Mouse (Mus musculus) testis, postnatal 10 days (tissue): Measurements from ENCODE around the gene Adat3.

Source experiments
- DNase-seq: peaks from one replicate; pipeline ENCODE4 v3.0.0; 2021; ENCODE audit warnings: low spot score

Adat3 gene

GRCm38 (mm10) chr10:80602698-80603325 is at the start of gene Adat3, which contains the start of gene Scamp4:
Adat3 (plus strand) TSS chr10:80602880.
Scamp4 (plus strand) TSS chr10:80602872.
- peak; percentile 96 for DNase-seq

GRCm38 (mm10) chr10:80553575-80553974 is 49.1 kb upstream of the Adat3 start:
- no peak for DNase-seq

- DNase-seq, result no peak
These were observed 48.7 kb upstream of the Adat3 start for GRCm38 (mm10) chr10:80553997-80554396.

- peak; percentile 96 for DNase-seq
These were observed 45.2 kb upstream of the Adat3 start for GRCm38 (mm10) chr10:80557346-80557965.

- DNase-seq, result no peak
These were observed 43.2 kb upstream of the Adat3 start for GRCm38 (mm10) chr10:80559431-80559830.

- no peak for DNase-seq
These were observed 42.1 kb upstream of the Adat3 start for GRCm38 (mm10) chr10:80560621-80561020.

GRCm38 (mm10) chr10:80561116-80561944 is 41.4 kb upstream of the Adat3 start, which contains the start of gene Rexo1:
Rexo1 (minus strand) TSS chr10:80561560.
- DNase-seq, result peak; percentile 95

- peak; percentile 94 for DNase-seq
These were observed 36.1 kb upstream of the Adat3 start for GRCm38 (mm10) chr10:80566375-80567092.

- DNase-seq, result no peak
These were observed 33.8 kb upstream of the Adat3 start for GRCm38 (mm10) chr10:80568876-80569275.

- peak; percentile 81 for DNase-seq
These were observed 33.0 kb upstream of the Adat3 start for GRCm38 (mm10) chr10:80569664-80570066.

- DNase-seq, result no peak
These were observed 32.3 kb upstream of the Adat3 start for GRCm38 (mm10) chr10:80570419-80570818.

- DNase-seq, result peak; percentile 72
These were observed 31.5 kb upstream of the Adat3 start for GRCm38 (mm10) chr10:80570871-80571836.

- DNase-seq, result no peak
These were observed 30.2 kb upstream of the Adat3 start for GRCm38 (mm10) chr10:80572477-80572876.

GRCm38 (mm10) chr10:80573944-80574343 is 28.7 kb upstream of the Adat3 start:
- DNase-seq, result no peak

GRCm38 (mm10) chr10:80574896-80575295 is 27.8 kb upstream of the Adat3 start:
- no peak for DNase-seq

GRCm38 (mm10) chr10:80575925-80576324 is 26.8 kb upstream of the Adat3 start:
- no peak for DNase-seq

GRCm38 (mm10) chr10:80576351-80577194 is 26.1 kb upstream of the Adat3 start:
- peak; percentile 85 for DNase-seq

GRCm38 (mm10) chr10:80577195-80578130 is 25.2 kb upstream of the Adat3 start, which contains the start of gene Klf16:
Klf16 (minus strand) TSS chr10:80577321.
- peak; percentile 100 for DNase-seq
